Mouse (Mus musculus) liver, postnatal 0 days (tissue): Measurements from ENCODE around the gene Acaa1b.

Experiments used
- CTCF ChIP-seq: sonication (generic); IDR thresholded peaks from 2 replicates; pipeline ENCODE4 v1.5.1; 2016; ENCODE audit warnings: antibody characterized with exemption, low read depth
- EP300 ChIP-seq: IDR thresholded peaks from 2 replicates; pipeline ENCODE4 v1.6.1; 2016; ENCODE audit warnings: antibody characterized with exemption, low read depth, mild to moderate bottlenecking

GRCm38 (mm10) chr9:119110640-119111039 is 46.3 kb downstream of the Acaa1b start:
- TF ChIP-seq EP300 (no peak), CTCF (no peak)
